Mouse (Mus musculus): ENCODE measurements around the gene Ap3d1.

The Ap3d1 gene

GRCm38 (mm10) chr10:80742180-80742978, at the start of gene Ap3d1:
TSS of gene Ap3d1 (minus strand) at chr10:80742264.
- DNase-seq (ENCODE audit: low spot score in 2 of 2): peak; percentile 95 to 96

GRCm38 (mm10) chr10:80791476-80792174, 49.6 kb upstream of the Ap3d1 start:
- DNase-seq (ENCODE audit: low spot score in 2 of 2): no peak

- DNase-seq (ENCODE audit: low spot score in 2 of 2): no peak
These were observed 48.8 kb upstream of the Ap3d1 start for GRCm38 (mm10) chr10:80790761-80791404.

GRCm38 (mm10) chr10:80787517-80787916, 45.5 kb upstream of the Ap3d1 start:
- no peak for DNase-seq (ENCODE audit: low spot score in 2 of 2)

GRCm38 (mm10) chr10:80785963-80786362, 43.9 kb upstream of the Ap3d1 start:
- no peak for DNase-seq (ENCODE audit: low spot score in 2 of 2)

- no peak for DNase-seq (ENCODE audit: low spot score in 2 of 2)
These were observed 42.8 kb upstream of the Ap3d1 start for GRCm38 (mm10) chr10:80784871-80785270.

- no peak for DNase-seq (ENCODE audit: low spot score in 2 of 2)
These were observed 42.2 kb upstream of the Ap3d1 start for GRCm38 (mm10) chr10:80784302-80784701.

GRCm38 (mm10) chr10:80779565-80779964, 37.5 kb upstream of the Ap3d1 start:
- DNase-seq (ENCODE audit: low spot score in 2 of 2): no peak

GRCm38 (mm10) chr10:80777123-80777522, 35.1 kb upstream of the Ap3d1 start:
- DNase-seq (ENCODE audit: low spot score in 2 of 2): no peak

GRCm38 (mm10) chr10:80776358-80776869, 34.4 kb upstream of the Ap3d1 start:
- no peak for DNase-seq (ENCODE audit: low spot score in 2 of 2)

GRCm38 (mm10) chr10:80775731-80776130, 33.7 kb upstream of the Ap3d1 start:
- DNase-seq (ENCODE audit: low spot score in 2 of 2): no peak

GRCm38 (mm10) chr10:80774981-80775380, 32.9 kb upstream of the Ap3d1 start:
- DNase-seq (ENCODE audit: low spot score in 2 of 2): no peak

GRCm38 (mm10) chr10:80774549-80774948, 32.5 kb upstream of the Ap3d1 start:
- peak; percentile 90 to 94 for DNase-seq (ENCODE audit: low spot score in 2 of 2)

- DNase-seq (ENCODE audit: low spot score in 2 of 2): no peak
These were observed 31.8 kb upstream of the Ap3d1 start for GRCm38 (mm10) chr10:80773816-80774215.

- no peak for DNase-seq (ENCODE audit: low spot score in 2 of 2)
These were observed 26.3 kb upstream of the Ap3d1 start for GRCm38 (mm10) chr10:80768365-80768764.

- no peak for DNase-seq (ENCODE audit: low spot score in 2 of 2)
These were observed 24.2 kb upstream of the Ap3d1 start for GRCm38 (mm10) chr10:80766161-80766815.

- no peak for DNase-seq (ENCODE audit: low spot score in 2 of 2)
These were observed 23.7 kb upstream of the Ap3d1 start for GRCm38 (mm10) chr10:80765746-80766145.

- no peak for DNase-seq (ENCODE audit: low spot score in 2 of 2)
These were observed 21.4 kb upstream of the Ap3d1 start for GRCm38 (mm10) chr10:80763502-80763901.

GRCm38 (mm10) chr10:80761821-80762220, 19.8 kb upstream of the Ap3d1 start:
- DNase-seq (ENCODE audit: low spot score in 2 of 2): no peak

GRCm38 (mm10) chr10:80760596-80761524, 18.8 kb upstream of the Ap3d1 start:
- DNase-seq (ENCODE audit: low spot score in 2 of 2): no peak

- DNase-seq (ENCODE audit: low spot score in 2 of 2): peak in 1 of 2 experiments; percentile 36
These were observed 16.6 kb upstream of the Ap3d1 start for GRCm38 (mm10) chr10:80758651-80759050.
